Mouse (Mus musculus) liver (tissue): ENCODE results near the gene Gabpa.

Experiments used
- DNase-seq: peaks from one replicate; pipeline ENCODE4 v3.0.0-alpha.2; 2020; ENCODE audit warnings: mixed read lengths

Gabpa gene

DNA sequence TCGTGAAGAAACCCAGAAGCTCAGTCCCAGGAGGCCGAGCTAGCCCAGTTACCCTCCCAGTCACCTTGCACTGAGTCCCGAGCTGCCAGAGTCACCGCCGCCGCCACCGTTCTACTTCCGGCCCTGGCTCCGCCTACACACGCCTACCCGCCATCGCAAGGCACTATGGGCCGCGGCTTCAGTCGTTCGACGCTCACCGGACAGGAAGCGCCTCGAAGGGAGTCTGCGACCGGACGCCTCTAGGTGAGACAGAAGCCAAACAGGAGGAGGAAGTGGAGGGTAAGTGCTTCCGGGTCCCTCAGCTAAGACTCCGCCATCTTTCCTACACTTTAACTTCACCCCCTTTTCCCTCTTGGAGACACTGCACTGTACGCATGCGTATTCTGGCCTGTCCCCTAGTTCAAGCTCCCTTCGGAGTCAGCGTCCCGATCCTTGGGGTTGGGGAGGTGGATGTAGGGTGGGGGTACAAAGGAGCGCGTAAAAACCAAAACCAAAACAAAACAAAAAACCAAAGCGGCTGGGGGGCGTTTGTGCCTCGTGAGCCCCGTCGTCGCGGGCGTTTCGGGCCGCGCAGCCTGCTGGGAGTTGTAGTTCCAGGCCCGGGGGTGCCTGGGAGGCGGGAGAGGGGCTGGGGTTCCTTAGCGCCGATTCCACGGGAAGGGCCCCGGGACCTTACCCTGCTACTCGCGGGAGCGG is at the start of gene Gabpa:
TSS of gene Gabpa (plus strand) at position 181 of the 696 bp plus-strand sequence.
- DNase-seq = peak; percentile 92

DNA sequence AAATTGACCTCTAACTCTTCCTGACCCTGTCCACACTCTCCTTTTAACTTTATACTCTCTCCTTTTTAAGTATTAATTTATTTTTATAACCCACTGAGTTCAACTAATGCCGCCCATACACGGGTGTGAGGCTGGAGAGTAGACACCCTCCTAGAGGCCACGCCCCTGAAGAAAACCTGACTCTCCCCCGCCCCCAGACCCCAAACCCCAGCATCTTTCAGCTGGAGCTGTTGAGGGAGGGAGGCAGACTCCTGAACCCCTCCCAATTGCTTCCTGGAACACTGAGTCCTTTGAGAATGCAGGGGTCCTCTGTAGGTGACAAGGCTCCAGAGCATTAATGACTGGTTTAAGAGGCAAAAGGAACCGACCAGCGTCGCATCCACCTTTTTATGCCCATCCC is 49.8 kb upstream of the Gabpa start:
- no peak for DNase-seq

DNA sequence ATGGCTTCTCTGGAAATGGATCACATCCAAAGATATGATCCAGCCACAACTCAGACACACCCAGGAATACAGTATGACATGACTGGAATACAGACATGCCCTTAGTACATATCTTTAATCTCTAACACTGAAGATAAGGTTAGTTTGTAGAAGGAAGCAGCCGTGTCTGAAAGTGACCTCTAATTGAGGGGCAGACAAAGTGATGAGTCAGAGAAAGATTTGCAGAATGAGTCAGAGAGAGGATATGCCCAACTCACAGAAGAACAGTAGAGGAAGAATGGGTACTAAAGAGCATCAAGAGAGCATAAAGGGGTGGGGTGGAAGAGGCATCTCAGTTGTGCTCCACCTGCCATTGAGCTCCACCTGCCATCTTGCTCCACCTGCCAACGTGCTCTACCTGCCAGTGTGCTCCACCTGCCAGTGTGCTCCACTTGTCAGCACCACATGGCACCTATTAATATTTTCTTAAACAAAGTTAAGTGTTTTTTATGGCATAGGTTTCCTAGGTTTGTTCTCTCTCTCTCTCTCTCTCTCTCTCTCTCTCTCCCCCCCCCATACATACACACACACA is 44.0 kb upstream of the Gabpa start:
- DNase-seq = no peak

DNA sequence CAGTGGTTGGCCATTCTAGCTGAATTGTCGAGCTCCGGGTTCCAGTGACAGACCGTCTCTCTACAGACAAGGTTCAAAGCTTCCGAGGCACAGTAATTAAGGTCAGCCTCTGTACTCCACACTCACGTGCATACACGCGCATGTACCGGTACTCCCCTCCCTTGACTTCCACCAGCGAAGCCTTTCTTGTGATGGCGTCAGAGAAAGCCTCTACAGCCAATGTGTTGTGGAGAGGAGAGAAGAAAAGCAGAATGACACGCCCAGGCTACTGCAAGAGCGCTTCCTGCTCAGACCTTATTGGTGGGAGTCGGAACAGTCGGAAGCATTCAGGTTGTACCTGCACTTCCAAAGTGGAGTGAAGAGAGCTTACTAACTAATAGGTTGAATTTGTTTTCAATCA is 41.3 kb upstream of the Gabpa start:
- no peak for DNase-seq

DNA sequence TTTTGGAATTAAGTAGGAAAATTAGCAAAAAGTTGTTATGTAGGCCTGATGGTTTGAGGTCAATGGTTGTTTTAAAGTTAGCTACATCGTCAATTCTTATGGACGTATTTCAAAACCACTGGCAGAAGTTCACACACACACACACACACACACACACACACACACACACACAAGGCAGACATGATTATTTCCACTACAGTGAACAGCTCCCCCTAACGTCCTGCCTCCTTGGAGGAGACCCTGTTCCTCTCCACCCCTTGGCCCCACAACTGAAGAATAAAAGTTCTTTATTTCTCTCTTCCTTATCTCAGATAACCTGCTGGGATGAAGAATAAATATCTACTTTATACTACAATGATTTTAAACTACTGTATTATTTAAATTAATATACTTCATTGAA is 39.4 kb upstream of the Gabpa start:
- DNase-seq = no peak

DNA sequence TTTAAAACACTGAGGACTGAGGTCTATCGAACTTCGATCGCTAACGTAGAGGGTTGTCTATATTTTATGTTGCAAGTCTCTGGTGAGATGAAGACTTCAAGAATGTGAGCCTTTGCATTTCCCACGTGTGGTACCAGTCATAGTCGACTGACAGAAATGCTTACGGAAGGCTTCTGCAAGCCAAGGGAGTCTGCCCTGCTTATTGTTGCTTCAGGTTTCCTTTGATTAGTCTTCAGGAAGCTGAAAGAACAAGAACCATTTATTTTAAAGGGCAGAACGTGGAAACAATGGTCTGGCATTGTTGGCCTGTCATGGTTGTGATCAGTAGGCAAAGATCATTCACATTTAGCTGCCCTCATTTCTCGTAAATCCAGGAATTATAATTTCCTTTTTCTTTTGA is 38.0 kb upstream of the Gabpa start:
- no peak for DNase-seq

DNA sequence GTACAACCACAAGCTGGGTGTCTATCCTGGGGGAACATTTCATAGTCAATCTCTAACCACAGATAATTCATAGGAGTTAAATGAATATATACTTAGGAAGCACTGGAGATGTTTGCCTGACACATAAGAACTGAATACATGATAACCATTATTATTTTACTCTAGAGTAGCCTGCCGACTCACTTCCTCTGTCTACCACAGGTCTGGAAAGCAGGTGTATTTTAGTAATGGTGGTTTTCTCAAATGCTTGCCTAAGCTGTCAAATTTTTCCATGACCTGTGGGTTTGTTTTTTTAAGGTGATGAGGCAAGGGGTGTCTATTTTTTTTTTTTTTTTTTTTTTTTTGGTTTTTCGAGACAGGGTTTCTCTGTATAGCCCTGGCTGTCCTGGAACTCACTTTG is 34.7 kb upstream of the Gabpa start:
- DNase-seq = no peak

DNA sequence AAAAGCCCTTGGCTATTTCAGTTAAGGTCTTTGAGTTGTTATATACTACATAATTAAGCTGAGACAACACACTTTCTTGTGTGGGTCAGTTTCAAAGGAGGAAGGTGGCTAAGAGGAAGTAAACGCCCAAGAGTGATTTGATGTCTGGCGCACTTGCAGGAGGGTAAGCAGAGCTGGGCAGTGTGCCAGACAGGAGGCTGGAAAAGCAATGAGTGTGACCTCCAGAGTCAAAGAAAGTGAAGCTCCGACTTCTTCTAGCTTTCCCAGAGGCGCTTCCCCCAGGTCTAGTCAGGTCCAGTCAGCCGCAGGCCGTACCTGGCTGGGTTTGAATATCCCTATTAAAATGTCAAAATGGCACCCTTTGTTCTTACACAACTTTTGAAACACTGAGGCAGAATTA is 32.5 kb upstream of the Gabpa start:
- DNase-seq = peak; percentile 28

DNA sequence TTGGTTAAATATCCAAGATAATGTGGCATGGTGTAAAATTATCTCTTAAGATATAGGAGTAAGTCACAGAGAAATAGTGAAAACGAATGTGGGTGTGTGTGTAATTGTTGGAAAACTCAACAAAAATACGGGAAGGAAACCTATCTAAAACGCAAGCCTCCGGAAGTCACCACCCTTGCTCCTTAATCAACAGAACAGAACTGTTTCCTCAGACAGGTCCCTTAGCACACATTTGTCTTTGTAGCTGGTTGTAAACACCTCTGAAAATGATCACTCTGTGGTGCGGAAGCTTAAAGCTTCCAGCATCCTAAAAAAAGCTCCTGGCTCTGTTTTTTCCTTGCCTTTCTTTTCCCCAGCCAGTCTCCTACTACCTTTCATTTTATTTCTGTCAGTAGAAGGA is 29.9 kb upstream of the Gabpa start:
- no peak for DNase-seq

DNA sequence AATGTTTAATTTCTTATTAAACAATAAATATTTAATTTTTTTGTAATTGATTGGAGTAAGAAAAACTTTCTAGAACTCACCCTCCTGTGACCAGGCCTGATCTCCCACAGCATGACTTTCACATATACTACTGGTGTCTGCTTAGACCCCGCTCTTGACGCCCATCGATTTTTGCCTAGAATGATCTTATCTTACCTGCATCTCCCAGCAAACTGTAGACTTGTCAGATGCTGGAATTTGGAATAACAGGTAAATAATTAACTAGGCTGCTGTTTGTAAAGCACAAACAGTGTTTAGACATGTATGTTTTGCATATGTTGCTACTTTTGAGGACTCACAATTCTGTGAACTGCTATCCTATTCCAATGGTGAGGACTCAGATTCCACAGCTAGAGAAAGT is 28.6 kb upstream of the Gabpa start:
- DNase-seq = no peak

DNA sequence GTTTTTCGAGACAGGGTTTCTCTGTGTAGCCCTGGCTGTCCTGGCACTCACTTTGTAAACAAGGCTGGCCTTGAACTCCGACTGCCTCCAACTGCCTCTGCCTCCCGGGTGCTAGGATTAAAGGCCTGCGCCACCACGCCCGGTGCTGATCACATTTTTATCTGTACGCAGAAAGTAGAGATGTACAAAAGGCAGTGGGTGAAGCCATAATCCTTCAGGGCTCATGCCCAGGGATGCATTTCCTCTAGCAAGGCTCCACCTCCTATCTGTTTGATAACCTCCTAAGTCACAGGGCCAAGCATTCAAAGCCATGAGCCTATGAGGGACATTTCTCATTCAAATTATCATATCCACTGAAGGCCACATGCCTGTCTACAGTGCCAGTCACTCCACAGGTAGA is 26.9 kb upstream of the Gabpa start:
- no peak for DNase-seq

DNA sequence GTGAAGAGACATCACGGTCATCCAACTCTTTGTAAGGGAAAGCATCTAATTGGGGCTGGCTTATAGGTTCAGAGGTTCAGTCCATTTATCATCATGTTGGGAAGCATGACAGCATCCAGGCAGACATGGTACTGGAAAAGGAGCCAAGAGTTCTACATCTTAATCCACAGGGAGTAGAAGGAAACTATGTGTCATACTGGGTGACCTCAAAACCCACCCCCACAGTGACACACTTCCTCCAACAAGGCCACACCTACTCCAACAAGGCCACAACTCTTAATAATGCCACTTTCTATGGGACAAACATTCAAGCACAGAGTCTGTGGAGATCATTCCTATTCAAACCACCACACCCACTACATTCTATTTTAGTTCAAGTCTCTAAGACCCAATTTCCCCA is 24.5 kb upstream of the Gabpa start:
- DNase-seq = no peak

DNA sequence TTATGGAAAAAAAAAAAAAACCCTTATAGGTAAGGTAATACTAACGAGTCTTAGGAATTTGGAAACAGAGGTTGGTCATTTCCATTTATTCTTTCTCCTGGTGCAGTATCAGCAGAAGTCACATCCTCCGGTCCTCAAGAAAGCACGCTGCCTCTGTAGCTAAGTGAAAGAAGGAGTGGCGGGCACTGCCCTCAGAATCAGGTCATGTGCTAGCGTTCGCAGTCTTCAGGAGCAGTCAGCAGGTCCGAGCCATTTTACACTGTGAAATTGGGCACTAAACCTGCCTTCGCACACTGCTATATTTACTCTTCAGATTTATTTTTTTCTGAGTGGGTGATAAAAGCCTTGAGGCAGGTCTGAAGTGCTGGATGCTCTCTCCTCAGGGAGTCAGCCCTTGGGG is 20.9 kb upstream of the Gabpa start:
- no peak for DNase-seq

DNA sequence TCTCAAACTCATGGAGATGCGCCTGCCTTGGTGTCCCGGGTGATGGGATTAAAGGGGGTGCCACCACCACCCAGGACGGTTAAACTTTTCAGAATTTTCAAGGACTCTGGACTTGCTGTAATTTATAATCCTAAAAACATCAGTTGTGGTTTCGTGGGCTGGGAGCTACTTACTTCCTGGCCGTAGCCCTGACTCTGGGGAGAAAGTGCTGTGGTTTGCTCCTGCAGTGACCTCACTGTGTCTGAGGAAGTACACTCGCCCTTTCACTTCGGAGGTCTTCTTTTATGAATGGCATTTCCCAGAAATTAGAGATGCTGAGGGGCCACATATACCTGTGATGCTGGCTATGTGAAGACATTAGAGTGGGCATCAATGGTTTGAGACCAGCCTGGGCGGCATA is 20.2 kb upstream of the Gabpa start:
- DNase-seq = no peak

DNA sequence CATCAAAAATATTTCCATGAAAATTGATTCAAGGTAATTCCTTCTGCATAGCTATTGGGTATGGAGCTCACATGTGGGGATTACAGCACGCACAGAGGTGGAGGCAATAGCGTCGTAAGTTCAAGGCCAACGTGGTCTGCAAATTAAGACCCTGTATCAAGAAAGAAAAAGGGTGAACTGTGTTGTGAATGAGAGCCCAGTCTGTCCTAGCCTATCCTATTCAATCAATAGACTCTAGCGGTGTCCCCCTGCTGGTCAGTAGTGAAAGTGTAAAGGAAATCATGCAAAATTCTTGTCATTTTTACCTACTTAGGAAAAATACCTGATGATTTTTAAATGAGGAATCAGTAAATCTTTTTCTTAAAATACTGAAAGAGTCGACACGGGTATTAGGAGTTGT is 17.3 kb upstream of the Gabpa start:
- DNase-seq = no peak

DNA sequence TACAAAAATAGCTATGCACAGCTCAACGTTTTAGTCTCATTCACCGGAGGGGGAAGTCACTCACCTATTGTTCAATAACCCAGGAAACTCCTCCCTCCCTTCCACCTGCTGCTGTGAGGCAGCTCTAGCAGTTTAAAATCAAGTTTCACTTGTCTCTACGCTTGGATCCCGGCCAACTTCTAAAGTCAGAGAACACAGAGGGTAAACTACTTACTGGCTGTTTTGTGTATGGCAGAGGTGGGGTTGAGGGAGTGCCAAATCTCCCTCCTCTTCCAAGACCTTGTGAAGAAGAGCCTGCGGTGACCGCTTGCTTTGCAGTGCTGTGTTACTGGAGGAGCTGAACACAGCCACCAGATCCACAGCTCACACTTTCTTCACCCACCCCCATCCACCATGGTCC is 9.7 kb upstream of the Gabpa start:
- no peak for DNase-seq

DNA sequence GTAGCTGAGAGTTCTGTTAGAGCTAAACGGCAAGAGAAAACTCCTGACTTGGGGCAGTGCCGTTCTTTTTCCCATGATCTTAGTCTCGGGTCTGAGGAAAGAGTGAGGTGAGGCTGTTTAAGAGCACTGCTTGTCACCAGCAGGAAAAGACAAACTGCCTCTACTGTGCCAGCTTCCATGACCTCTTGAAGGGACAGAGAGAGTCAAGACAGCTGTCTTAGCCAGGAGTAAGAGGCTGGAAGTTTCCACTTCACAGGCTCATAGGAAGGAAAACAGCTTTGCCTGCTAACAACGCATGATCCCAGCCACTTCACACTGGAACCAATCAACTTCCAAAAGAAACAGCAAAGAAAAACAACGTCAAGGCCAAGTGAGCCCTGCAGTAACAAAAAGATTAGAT is 3.0 kb upstream of the Gabpa start:
- no peak for DNase-seq

DNA sequence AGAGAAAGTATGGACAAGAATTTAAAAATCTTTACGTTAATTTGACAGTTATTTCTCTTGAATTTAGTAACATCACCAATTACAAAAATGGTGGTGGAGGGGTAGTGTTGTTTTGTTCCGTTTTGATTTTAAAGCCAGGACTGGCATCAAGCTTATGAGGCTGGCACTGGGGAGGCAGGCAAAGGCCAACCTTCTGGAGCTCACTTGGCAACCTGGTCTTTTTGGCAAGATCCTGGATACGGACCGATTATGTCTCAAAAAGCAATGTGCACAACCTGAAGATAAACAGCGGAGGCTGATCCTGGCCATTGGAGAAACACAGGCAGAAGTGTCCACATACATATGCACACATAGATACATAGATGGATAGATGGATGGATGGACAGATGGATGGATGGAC is 2.0 kb upstream of the Gabpa start:
- no peak for DNase-seq

DNA sequence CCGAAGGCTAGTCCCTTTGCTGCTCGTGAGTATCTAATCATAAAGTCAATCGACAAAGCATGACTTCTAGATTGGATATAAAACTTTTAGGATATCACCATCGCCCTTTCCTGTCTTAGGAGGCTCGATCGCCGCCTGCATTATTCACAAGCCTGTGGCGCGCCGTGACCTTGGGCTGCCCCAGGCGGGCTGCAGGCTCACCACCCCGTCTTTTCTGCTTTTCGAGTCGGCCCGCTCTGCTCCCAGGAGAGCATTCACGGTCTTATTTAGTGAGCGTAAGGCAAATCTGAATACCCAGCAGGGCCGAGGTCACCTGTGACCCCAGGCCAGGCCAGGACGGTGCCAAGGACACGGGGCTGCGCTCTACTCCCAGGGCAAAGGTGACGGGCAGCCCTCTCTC is 381 bp upstream of the Gabpa start:
- no peak for DNase-seq

DNA sequence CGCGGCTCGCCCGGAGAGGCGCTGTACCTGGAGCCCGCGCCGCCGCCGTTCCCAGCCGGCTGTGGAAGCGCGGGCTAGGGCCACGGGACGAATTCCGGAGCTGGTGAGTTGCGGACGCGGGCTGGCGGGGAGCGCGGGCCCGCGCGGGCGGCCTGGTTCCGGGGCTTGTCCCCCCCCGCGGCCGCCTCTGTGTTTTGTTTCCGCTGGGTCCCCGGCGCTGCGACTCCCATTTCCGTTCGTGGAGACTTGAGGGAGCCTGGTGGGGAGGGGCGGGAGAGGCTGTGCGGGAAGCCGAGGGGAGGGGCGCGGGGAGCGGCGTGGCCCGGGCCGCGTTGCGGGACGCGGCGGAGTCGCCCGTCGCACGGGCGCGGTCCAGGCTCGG is 707 bp downstream of the Gabpa start, which contains the start of gene Atp5j:
TSS of gene Atp5j (minus strand) at position 185 of the 382 bp plus-strand sequence.
- DNase-seq = peak; percentile 80

DNA sequence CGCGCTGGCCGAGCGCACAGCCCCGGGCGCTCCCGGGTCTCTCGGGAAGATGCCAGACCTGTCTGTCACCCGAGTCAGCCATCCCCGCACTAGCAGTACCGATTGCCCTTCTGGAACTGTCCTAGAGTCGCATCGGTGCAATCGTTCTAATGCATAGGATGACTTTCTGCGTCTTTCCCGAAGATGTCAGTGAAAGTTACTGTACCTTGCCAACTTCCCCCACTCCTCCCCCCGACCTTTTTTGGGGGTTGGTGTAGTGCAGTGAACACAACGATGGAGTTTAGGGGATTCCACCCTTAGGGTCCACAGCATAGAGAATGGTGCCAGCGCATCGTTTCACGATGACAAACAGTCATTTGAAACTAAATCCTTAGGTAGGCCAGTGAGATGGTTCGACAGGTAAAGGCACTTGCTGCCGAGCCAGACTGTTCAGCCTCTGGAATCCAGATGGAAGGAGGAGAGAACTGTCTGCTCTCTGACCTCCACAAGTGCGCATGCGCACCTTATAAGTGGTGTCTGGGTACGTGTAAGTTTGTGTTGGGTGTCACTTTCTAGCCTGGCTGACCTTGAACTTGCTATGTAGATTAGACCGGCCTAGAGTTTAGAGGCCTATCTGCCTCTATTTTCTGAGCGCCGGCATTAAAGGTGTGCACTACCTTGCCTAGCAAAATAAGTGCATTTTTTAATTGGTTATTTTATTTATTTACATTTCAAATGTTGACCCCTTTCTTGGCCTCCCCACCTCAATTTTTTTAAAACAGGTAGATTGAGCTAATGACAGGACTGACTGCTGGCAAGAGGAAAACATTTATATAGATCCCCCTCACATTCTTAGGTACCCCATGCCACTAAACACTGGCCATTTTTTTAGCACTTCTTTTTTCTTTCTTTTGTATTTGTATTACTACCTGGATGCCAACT is 1.4 kb downstream of the Gabpa start:
- peak; percentile 77 for DNase-seq

DNA sequence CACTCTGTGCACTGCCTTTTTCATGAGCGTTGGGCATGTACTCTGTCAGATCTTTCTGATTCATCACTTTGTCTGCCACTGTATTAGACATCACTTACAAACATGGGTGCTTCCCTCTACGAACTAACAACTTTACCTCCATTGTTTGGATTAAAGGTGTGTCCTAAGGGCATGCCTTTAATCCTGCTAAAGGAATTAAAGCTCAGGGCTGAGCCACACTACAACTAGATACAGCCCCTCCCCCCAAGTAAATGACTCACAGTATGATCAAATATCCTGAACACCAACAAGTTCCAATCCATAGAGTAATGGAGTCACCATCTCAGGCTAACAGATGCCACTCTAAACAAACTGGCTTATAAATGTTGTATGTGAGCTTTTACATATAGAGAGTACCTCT is 3.9 kb downstream of the Gabpa start:
- DNase-seq = no peak

DNA sequence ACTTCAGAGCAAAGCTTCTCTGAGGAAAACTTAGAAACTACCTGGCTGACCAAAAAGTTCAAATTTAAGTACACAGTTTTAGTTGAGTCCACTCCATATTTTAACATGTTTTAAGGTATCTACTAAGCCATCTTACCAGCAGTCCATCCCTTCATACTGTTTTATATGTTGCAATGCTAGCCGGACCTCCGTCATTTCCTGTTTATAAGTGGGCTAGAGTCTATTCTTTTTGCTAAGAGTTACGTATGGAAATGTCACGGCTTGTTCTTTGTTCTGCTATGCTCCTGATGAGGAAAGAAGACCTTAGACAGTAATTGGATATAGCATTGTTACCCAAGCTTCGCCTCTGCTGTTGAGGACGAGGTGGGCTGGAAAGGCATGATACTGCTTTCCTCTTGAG is 18.8 kb downstream of the Gabpa start:
- DNase-seq = no peak

DNA sequence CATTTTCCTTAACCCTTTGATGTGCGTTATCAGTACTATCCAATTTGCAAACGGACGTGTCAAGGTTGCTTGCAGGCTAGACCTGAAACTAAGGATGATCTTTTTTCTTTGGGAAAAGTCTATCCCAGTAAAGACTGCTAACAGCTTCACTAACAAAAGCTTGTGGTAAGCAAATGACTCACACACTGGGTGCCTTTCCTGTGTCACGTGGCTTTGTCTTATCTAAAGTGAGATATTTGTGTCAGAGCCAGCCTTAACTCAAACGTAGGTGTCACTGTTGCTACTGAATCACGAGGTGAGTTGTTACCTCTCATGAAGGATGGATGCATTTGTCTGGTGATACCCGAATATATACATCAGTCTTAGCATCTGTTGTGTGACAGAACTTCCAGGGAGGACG is 29.9 kb downstream of the Gabpa start:
- DNase-seq = no peak
